Mouse (Mus musculus): Measurements from ENCODE around the gene Snx27. TPM values are rescaled to one million over a fixed set of nuclear protein-coding genes. Genes with fewer than 3 reads are reported as not detected.

Gene Snx27
- polyA plus RNA-seq, 1 experiment from 2014 or later = 33.6 TPM

- no peak overlapping the region for H3K9ac ChIP-seq (ENCODE audit: low read depth, low read length)
- DNase-seq (ENCODE audit: low spot score) (no peak), ATAC-seq (ENCODE audit: low read depth) (no peak)
- no peaks in the 10 kb centered on the region for H3K9me3 ChIP-seq (ENCODE audit: control insufficient read depth, low read length)
- H3K4me1 ChIP-seq (ENCODE audit: control insufficient read depth, insufficient read depth, low read length) = peaks cover 4% of the 10 kb centered on the region
- peaks cover 16% of the 10 kb centered on the region for H3K36me3 ChIP-seq (ENCODE audit: control insufficient read depth, insufficient read depth, low read length)
- 63% methylated on average over 4 of the region's 4 CpGs for WGBS
- peak overlapping the region; percentile 67 for H3K27ac ChIP-seq (replicated peaks; ENCODE audit: low read depth, low read length)
- no peak overlapping the region for H3K4me2 ChIP-seq (ENCODE audit: low read depth, low read length)
- H3K4me3 ChIP-seq (ENCODE audit: low read depth, low read length) = no peak overlapping the region
- H3K27me3 ChIP-seq (replicated peaks; ENCODE audit: control insufficient read depth, insufficient read depth, low read length) = no peaks in the 10 kb centered on the region
Observed at GRCm38 (mm10) chr3:94564356-94565010, 18.0 kb downstream of the Snx27 start.

- DNase-seq (ENCODE audit: low spot score) (no peak), ATAC-seq (ENCODE audit: low read depth) (no peak)
- Histone ChIP-seq H3K36me3 (ENCODE audit: control insufficient read depth, insufficient read depth, low read length) (peaks cover 27% of the 10 kb centered on the region), H3K9me3 (ENCODE audit: control insufficient read depth, low read length) (no peaks in the 10 kb centered on the region), H3K27me3 (replicated peaks; ENCODE audit: control insufficient read depth, insufficient read depth, low read length) (no peaks in the 10 kb centered on the region), H3K4me2 (ENCODE audit: low read depth, low read length) (no peak overlapping the region), H3K4me3 (ENCODE audit: low read depth, low read length) (no peak overlapping the region), H3K4me1 (ENCODE audit: control insufficient read depth, insufficient read depth, low read length) (peaks cover 4% of the 10 kb centered on the region), H3K27ac (replicated peaks; ENCODE audit: low read depth, low read length) (no peak overlapping the region), H3K9ac (ENCODE audit: low read depth, low read length) (no peak overlapping the region)
- WGBS = 79% methylated on average over 3 of the region's 3 CpGs
Observed at GRCm38 (mm10) chr3:94563163-94563562, 19.4 kb downstream of the Snx27 start.

GRCm38 (mm10) chr3:94559931-94560429, 22.5 kb downstream of the Snx27 start:
- 89% methylated on average over 5 of the region's 5 CpGs for WGBS
- no peak overlapping the region for H3K27ac ChIP-seq (replicated peaks; ENCODE audit: low read depth, low read length)
- no peaks in the 10 kb centered on the region for H3K27me3 ChIP-seq (replicated peaks; ENCODE audit: control insufficient read depth, insufficient read depth, low read length)
- H3K9ac ChIP-seq (ENCODE audit: low read depth, low read length) = no peak overlapping the region
- H3K36me3 ChIP-seq (ENCODE audit: control insufficient read depth, insufficient read depth, low read length) = peaks cover 35% of the 10 kb centered on the region
- no peak overlapping the region for H3K4me3 ChIP-seq (ENCODE audit: low read depth, low read length)
- no peaks in the 10 kb centered on the region for H3K9me3 ChIP-seq (ENCODE audit: control insufficient read depth, low read length)
- ATAC-seq (ENCODE audit: low read depth) = no peak
- H3K4me2 ChIP-seq (ENCODE audit: low read depth, low read length) = no peak overlapping the region
- DNase-seq (ENCODE audit: low spot score) = no peak
- H3K4me1 ChIP-seq (ENCODE audit: control insufficient read depth, insufficient read depth, low read length) = peaks cover 1% of the 10 kb centered on the region; the same call in 1 of the 2 replicates

- Histone ChIP-seq H3K27ac (replicated peaks; ENCODE audit: low read depth, low read length) (no peak overlapping the region), H3K4me3 (ENCODE audit: low read depth, low read length) (no peak overlapping the region), H3K27me3 (replicated peaks; ENCODE audit: control insufficient read depth, insufficient read depth, low read length) (no peaks in the 10 kb centered on the region), H3K9ac (ENCODE audit: low read depth, low read length) (no peak overlapping the region), H3K9me3 (ENCODE audit: control insufficient read depth, low read length) (no peaks in the 10 kb centered on the region), H3K36me3 (ENCODE audit: control insufficient read depth, insufficient read depth, low read length) (no peaks in the 10 kb centered on the region), H3K4me1 (ENCODE audit: control insufficient read depth, insufficient read depth, low read length) (no peaks in the 10 kb centered on the region), H3K4me2 (ENCODE audit: low read depth, low read length) (no peak overlapping the region)
- DNase-seq (ENCODE audit: low spot score) (no peak), ATAC-seq (ENCODE audit: low read depth) (no peak)
- 83% methylated on average over 2 of the region's 2 CpGs for WGBS
Observed at GRCm38 (mm10) chr3:94549041-94549440, 33.5 kb downstream of the Snx27 start.

GRCm38 (mm10) chr3:94537187-94537586, 45.3 kb downstream of the Snx27 start:
- Histone ChIP-seq H3K27me3 (replicated peaks; ENCODE audit: control insufficient read depth, insufficient read depth, low read length) (no peaks in the 10 kb centered on the region), H3K27ac (replicated peaks; ENCODE audit: low read depth, low read length) (no peak overlapping the region), H3K4me1 (ENCODE audit: control insufficient read depth, insufficient read depth, low read length) (no peaks in the 10 kb centered on the region), H3K36me3 (ENCODE audit: control insufficient read depth, insufficient read depth, low read length) (no peaks in the 10 kb centered on the region), H3K4me2 (ENCODE audit: low read depth, low read length) (no peak overlapping the region), H3K9me3 (ENCODE audit: control insufficient read depth, low read length) (no peaks in the 10 kb centered on the region), H3K4me3 (ENCODE audit: low read depth, low read length) (no peak overlapping the region), H3K9ac (ENCODE audit: low read depth, low read length) (no peak overlapping the region)
- ATAC-seq (ENCODE audit: low read depth) (no peak), DNase-seq (ENCODE audit: low spot score) (no peak)
- 93% methylated on average over 3 of the region's 3 CpGs for WGBS

GRCm38 (mm10) chr3:94533968-94534367, 48.5 kb downstream of the Snx27 start:
- Histone ChIP-seq H3K4me1 (ENCODE audit: control insufficient read depth, insufficient read depth, low read length) (no peaks in the 10 kb centered on the region), H3K27me3 (replicated peaks; ENCODE audit: control insufficient read depth, insufficient read depth, low read length) (no peaks in the 10 kb centered on the region), H3K9me3 (ENCODE audit: control insufficient read depth, low read length) (no peaks in the 10 kb centered on the region), H3K4me3 (ENCODE audit: low read depth, low read length) (no peak overlapping the region), H3K27ac (replicated peaks; ENCODE audit: low read depth, low read length) (no peak overlapping the region), H3K9ac (ENCODE audit: low read depth, low read length) (no peak overlapping the region), H3K36me3 (ENCODE audit: control insufficient read depth, insufficient read depth, low read length) (0 out of 2 replicates have a peak, but pooled peaks cover 16% of the 10 kb centered on the region), H3K4me2 (ENCODE audit: low read depth, low read length) (no peak overlapping the region)
- DNase-seq (ENCODE audit: low spot score) (peak; percentile 38), ATAC-seq (ENCODE audit: low read depth) (no peak)

- no peak overlapping the region for H3K4me2 ChIP-seq (ENCODE audit: low read depth, low read length)
- ATAC-seq (ENCODE audit: low read depth) (no peak), DNase-seq (ENCODE audit: low spot score) (no peak)
- no peaks in the 10 kb centered on the region for H3K4me1 ChIP-seq (ENCODE audit: control insufficient read depth, insufficient read depth, low read length)
- H3K9ac ChIP-seq (ENCODE audit: low read depth, low read length) = no peak overlapping the region
- no peaks in the 10 kb centered on the region for H3K9me3 ChIP-seq (ENCODE audit: control insufficient read depth, low read length)
- no peak overlapping the region for H3K4me3 ChIP-seq (ENCODE audit: low read depth, low read length)
- peaks cover 52% of the 10 kb centered on the region for H3K36me3 ChIP-seq (ENCODE audit: control insufficient read depth, insufficient read depth, low read length)
- WGBS = 64% methylated on average over 2 of the region's 2 CpGs
- H3K27me3 ChIP-seq (replicated peaks; ENCODE audit: control insufficient read depth, insufficient read depth, low read length) = no peaks in the 10 kb centered on the region
- no peak overlapping the region for H3K27ac ChIP-seq (replicated peaks; ENCODE audit: low read depth, low read length)
Observed at GRCm38 (mm10) chr3:94526731-94527130, 55.8 kb downstream of the Snx27 start.

GRCm38 (mm10) chr3:94506664-94507063, 75.9 kb downstream of the Snx27 start:
- Histone ChIP-seq H3K4me2 (ENCODE audit: low read depth, low read length) (no peak overlapping the region), H3K9ac (ENCODE audit: low read depth, low read length) (no peak overlapping the region), H3K36me3 (ENCODE audit: control insufficient read depth, insufficient read depth, low read length) (peaks cover 62% of the 10 kb centered on the region), H3K4me3 (ENCODE audit: low read depth, low read length) (no peak overlapping the region), H3K9me3 (ENCODE audit: control insufficient read depth, low read length) (no peaks in the 10 kb centered on the region), H3K4me1 (ENCODE audit: control insufficient read depth, insufficient read depth, low read length) (no peaks in the 10 kb centered on the region), H3K27me3 (replicated peaks; ENCODE audit: control insufficient read depth, insufficient read depth, low read length) (no peaks in the 10 kb centered on the region), H3K27ac (replicated peaks; ENCODE audit: low read depth, low read length) (no peak overlapping the region)
- DNase-seq (ENCODE audit: low spot score) = no peak
- WGBS = 100% methylated on average over 1 of the region's 1 CpGs
- ATAC-seq (ENCODE audit: low read depth) = no peak

- Histone ChIP-seq H3K9me3 (ENCODE audit: control insufficient read depth, low read length) (no peaks in the 10 kb centered on the region), H3K36me3 (ENCODE audit: control insufficient read depth, insufficient read depth, low read length) (peaks cover 56% of the 10 kb centered on the region), H3K27me3 (replicated peaks; ENCODE audit: control insufficient read depth, insufficient read depth, low read length) (no peaks in the 10 kb centered on the region), H3K4me1 (ENCODE audit: control insufficient read depth, insufficient read depth, low read length) (no peaks in the 10 kb centered on the region), H3K9ac (ENCODE audit: low read depth, low read length) (no peak overlapping the region), H3K27ac (replicated peaks; ENCODE audit: low read depth, low read length) (no peak overlapping the region), H3K4me3 (ENCODE audit: low read depth, low read length) (no peak overlapping the region), H3K4me2 (ENCODE audit: low read depth, low read length) (no peak overlapping the region)
- DNase-seq (ENCODE audit: low spot score) (peak; percentile 38), ATAC-seq (ENCODE audit: low read depth) (no peak)
- WGBS = 79% methylated on average over 3 of the region's 3 CpGs
Observed at GRCm38 (mm10) chr3:94502243-94502642, 80.3 kb downstream of the Snx27 start.
